Mouse (Mus musculus) kidney, postnatal 0 days (tissue): Measurements from ENCODE around the gene Morn3. TPM values are rescaled to one million over a fixed set of nuclear protein-coding genes. Genes with fewer than 3 reads are reported as not detected.

ENCODE experiments used
- ATAC-seq: fragments of 200-750 bp; cut with Nextera tagmentation; replicated peaks from 2 replicates; pipeline ENCODE4 v1.8.0; 2017; ENCODE audit warnings: low read depth, moderate number of reproducible peaks, moderate TSS enrichment, moderate library complexity; ENCODE audit not compliant: low FRiP score
- DNase-seq: peaks from one replicate; pipeline ENCODE4 v3.0.0-alpha.2; 2016; ENCODE audit warnings: low spot score
- H3K27ac ChIP-seq: fragments of 300-500 bp; sonication (generic); 2 replicates; pipeline ENCODE4 v1.5.1; 2014; ENCODE audit warnings: mild to moderate bottlenecking
- H3K27me3 ChIP-seq: fragments of 300-500 bp; sonication (generic); 2 replicates; pipeline ENCODE4 v1.6.1; 2014; ENCODE audit warnings: low read length, mixed read lengths; ENCODE audit not compliant: insufficient read depth
- H3K36me3 ChIP-seq: fragments of 300-500 bp; sonication (generic); 2 replicates; pipeline ENCODE4 v1.6.1; 2014; ENCODE audit warnings: low read length, mixed read lengths; ENCODE audit not compliant: insufficient read depth
- H3K4me1 ChIP-seq: fragments of 300-500 bp; sonication (generic); replicated peaks from 2 replicates; pipeline ENCODE4 v1.6.1; 2014; ENCODE audit warnings: antibody characterized with exemption, low read length, mixed read lengths; ENCODE audit not compliant: insufficient read depth
- H3K4me2 ChIP-seq: fragments of 300-500 bp; sonication (generic); 2 replicates; pipeline ENCODE4 v1.6.1; 2014; ENCODE audit warnings: mild to moderate bottlenecking, low read length, moderate library complexity, mixed read lengths
- H3K4me3 ChIP-seq: fragments of 300-500 bp; sonication (generic); replicated peaks from 2 replicates; pipeline ENCODE4 v1.5.1; 2014; ENCODE audit warnings: low read depth, low read length
- H3K9ac ChIP-seq: fragments of 300-500 bp; sonication (generic); 2 replicates; pipeline ENCODE4 v1.6.1; 2014; ENCODE audit warnings: low read depth, low read length
- H3K9me3 ChIP-seq: fragments of 300-500 bp; sonication (generic); replicated peaks from 2 replicates; pipeline ENCODE4 v1.6.1; 2016; ENCODE audit warnings: low read length, inconsistent platforms, mixed read lengths
- CTCF ChIP-seq: IDR thresholded peaks from 2 replicates; pipeline ENCODE4 v1.5.1; 2016; ENCODE audit warnings: antibody characterized with exemption, low read depth, mild to moderate bottlenecking, moderate library complexity
- WGBS: fragments of 180-500 bp; shearing (Covaris S2); extraction: QIAGEN DNeasy Blood & Tissue Kit; methylation state at CpG from one replicate; pipeline ENCODE4 v1.1.7; 2014; 5-methylcytosine and 5-hydroxymethylcytosine counted together
- polyA plus RNA-seq: library from polyadenylated mRNA; unstranded; fragments of >200 nt; fragmentation: Nextera tagmentation; extraction: Ambion mirVana; gene quantifications from 2 replicates; pipeline ENCODE4 v1.2.1, GENCODE M21; 2015

The Morn3 gene
- polyA plus RNA-seq, 1 experiment from 2014 or later = not detected

GRCm38 (mm10) chr5:123013599-123014315 is 33.1 kb downstream of the Morn3 start:
- Histone ChIP-seq H3K4me1 (peaks cover 9% of the 10 kb centered on the region), H3K4me3 (no peak overlapping the region), H3K9me3 (no peaks in the 10 kb centered on the region), H3K27ac (no peak overlapping the region), H3K9ac (no peak overlapping the region), H3K4me2 (no peak overlapping the region), H3K27me3 (no peaks in the 10 kb centered on the region), H3K36me3 (no peaks in the 10 kb centered on the region)
- 52% methylated on average over 9 of the region's 9 CpGs for WGBS
- peak; percentile 85 for TF ChIP-seq CTCF
- DNase-seq (peak; percentile 94), ATAC-seq (no peak; the same call in 1 of the 2 replicates)

- no peak for DNase-seq
- no peak for TF ChIP-seq CTCF
- H3K4me2 ChIP-seq = no peak overlapping the region
Measured at GRCm38 (mm10) chr5:123011705-123012104, 35.1 kb downstream of the Morn3 start.

GRCm38 (mm10) chr5:123010806-123011205 is 36.0 kb downstream of the Morn3 start:
- DNase-seq (no peak), ATAC-seq (no peak)
- peak; percentile 43; the same call in 1 of the 2 replicates for TF ChIP-seq CTCF
- no peaks in the 10 kb centered on the region for H3K9me3 ChIP-seq
- no peaks in the 10 kb centered on the region for H3K27me3 ChIP-seq
- H3K27ac ChIP-seq = no peak overlapping the region
- H3K4me2 ChIP-seq = no peak overlapping the region
- H3K4me1 ChIP-seq = peaks cover 4% of the 10 kb centered on the region
- no peak overlapping the region for H3K9ac ChIP-seq
- no peak overlapping the region for H3K4me3 ChIP-seq
- H3K36me3 ChIP-seq = no peaks in the 10 kb centered on the region
- WGBS = 92% methylated on average over 6 of the region's 6 CpGs

More at GRCm38 (mm10) chr5:123011705-123012104, 35.1 kb downstream of the Morn3 start:
- Histone ChIP-seq H3K27me3 (no peaks in the 10 kb centered on the region), H3K9ac (no peak overlapping the region), H3K9me3 (no peaks in the 10 kb centered on the region), H3K36me3 (no peaks in the 10 kb centered on the region), H3K27ac (no peak overlapping the region), H3K4me3 (no peak overlapping the region), H3K4me1 (peaks cover 4% of the 10 kb centered on the region)
- no peak for ATAC-seq
- WGBS = 97% methylated on average over 9 of the region's 9 CpGs

DNA sequence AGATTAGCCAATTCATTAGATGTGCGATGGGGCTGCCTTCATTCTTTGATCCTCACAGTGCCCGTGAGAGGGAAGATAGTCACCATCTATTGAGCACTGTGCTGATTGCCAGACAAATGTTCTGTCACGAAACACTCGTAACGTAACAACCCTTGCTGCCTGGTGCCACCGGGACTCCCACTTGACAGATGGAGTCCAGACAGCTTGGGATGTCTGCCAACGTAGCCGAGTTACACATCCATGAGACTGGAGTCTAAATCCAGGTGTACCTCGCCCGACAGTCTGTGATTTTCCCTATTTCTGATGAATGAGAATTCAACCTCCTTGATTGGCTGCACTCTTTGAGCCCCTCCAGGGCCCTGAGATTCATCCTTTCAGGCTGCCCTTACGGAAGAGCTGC is 36.9 kb downstream of the Morn3 start:
- no peak overlapping the region for H3K4me3 ChIP-seq
- DNase-seq (no peak), ATAC-seq (no peak)
- no peak for TF ChIP-seq CTCF
- no peaks in the 10 kb centered on the region for H3K36me3 ChIP-seq
- H3K4me1 ChIP-seq = peaks cover 4% of the 10 kb centered on the region
- 59% methylated on average over 11 of the region's 11 CpGs for WGBS
- H3K27me3 ChIP-seq = no peaks in the 10 kb centered on the region
- no peaks in the 10 kb centered on the region for H3K9me3 ChIP-seq
- H3K9ac ChIP-seq = no peak overlapping the region
- H3K4me2 ChIP-seq = no peak overlapping the region
- H3K27ac ChIP-seq = no peak overlapping the region

DNA sequence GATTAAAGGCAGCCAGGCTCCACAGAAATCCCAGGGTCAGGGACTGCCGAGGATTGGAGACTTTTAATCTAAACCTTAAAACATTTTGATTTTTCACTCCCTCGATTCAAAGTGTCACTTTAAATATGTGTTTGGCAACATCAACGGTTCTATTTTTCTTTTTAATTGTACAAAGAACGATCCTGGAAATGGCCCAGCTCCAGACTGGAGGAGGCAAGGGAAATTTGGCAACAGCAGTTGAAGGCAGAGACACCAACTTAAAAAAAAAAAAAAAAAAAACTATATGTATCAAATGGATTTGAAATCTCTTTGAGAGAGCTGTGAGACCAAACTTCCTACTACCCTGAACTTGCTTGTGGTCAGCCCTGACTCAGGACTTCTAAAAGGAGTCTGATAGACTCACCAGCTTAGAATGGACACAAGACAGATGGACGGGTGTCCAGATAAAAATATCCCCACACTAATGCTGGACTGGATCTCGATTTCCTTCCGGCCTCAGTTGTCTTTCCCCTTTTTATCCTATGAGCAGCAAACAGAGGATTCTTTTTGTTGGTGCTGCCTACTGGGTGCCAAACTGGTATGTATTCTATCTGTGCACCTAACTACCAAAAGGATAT is 37.8 kb downstream of the Morn3 start:
- Histone ChIP-seq H3K4me3 (no peak overlapping the region), H3K27me3 (no peaks in the 10 kb centered on the region), H3K4me2 (no peak overlapping the region), H3K36me3 (no peaks in the 10 kb centered on the region), H3K9me3 (no peaks in the 10 kb centered on the region), H3K4me1 (no peaks in the 10 kb centered on the region; the same call in 1 of the 2 replicates), H3K9ac (no peak overlapping the region), H3K27ac (no peak overlapping the region)
- TF ChIP-seq CTCF = no peak
- DNase-seq = no peak
- 51% methylated on average over 7 of the region's 7 CpGs for WGBS
- ATAC-seq = no peak

DNA sequence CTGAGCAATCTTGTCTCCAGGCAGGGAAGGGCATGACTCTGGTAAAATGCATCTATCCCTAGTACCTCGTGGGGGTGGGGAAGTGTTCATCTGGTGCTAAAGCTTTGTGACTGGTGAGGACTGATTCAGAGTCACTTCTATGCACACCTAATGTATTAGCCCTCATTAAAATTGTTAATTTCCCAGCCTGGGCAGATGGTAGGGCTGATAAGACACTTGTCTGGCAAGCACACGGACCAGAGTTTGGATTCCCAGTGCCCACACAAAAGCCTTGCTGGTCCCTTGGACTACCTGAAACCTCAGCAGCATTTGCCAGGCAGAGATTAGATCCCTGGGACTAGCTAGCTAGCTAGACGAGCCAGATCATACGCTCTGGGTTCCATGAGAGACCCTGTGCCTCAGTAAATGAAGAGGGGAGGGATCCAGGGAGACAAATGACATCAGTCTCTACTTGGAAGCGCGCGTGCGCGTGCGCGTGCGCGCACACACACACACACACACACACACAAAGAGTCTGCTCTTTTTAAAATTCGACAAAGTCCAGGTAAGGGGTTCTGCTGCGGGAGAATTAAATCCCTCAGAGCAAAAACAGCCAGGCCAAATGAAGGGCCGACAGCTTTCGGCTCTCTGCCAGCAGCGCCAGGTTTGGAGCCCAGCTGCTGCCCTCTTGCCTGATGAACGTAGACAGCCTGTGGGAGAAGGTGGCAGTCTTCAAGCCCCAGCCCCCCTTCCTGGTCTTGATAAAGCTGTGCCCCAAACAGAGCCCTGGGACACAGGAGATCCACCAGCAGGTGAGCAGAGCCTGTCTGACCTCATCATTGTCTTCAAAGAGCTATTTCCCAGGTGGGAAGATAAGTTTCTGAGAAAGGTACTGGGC is 40.9 kb downstream of the Morn3 start:
- Histone ChIP-seq H3K4me3 (no peak overlapping the region), H3K27me3 (no peaks in the 10 kb centered on the region), H3K36me3 (no peaks in the 10 kb centered on the region), H3K9me3 (no peaks in the 10 kb centered on the region), H3K4me2 (no peak overlapping the region), H3K27ac (no peak overlapping the region), H3K9ac (no peak overlapping the region), H3K4me1 (no peaks in the 10 kb centered on the region)
- DNase-seq (no peak), ATAC-seq (no peak)
- WGBS = 70% methylated on average over 19 of the region's 19 CpGs
- no peak for TF ChIP-seq CTCF
